Mouse (Mus musculus) lung, postnatal 0 days (tissue): ENCODE results near the gene Ero1lb.

Experiments used
- CTCF ChIP-seq: IDR thresholded peaks from 2 replicates; pipeline ENCODE4 v1.5.1; 2016; ENCODE audit warnings: antibody characterized with exemption, mild to moderate bottlenecking
- EP300 ChIP-seq: IDR thresholded peaks from 2 replicates; pipeline ENCODE4 v1.6.1; 2016; ENCODE audit warnings: antibody characterized with exemption, mild to moderate bottlenecking, control low read depth

DNA sequence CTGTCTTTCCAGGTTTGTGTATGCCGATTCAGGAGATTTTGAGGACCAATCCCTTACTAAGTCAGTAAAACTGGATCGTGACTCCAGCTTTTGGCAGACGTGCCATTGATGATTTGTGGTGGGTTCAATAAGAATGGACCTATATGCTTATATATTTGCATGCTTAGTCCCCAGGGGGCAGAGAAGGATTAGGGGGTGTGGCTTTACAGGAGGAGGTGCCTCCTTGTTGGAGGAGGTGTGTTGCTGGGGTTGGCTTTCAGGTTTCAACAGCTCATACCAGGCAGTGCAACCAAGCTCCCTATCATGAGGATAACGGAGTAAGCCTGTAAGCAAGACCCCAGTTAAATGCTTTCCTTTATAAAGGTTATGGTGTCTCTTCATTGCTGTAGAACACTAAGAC, 11.5 kb upstream of the Ero1lb start:
- TF ChIP-seq CTCF, result no peak
- TF ChIP-seq EP300, result no peak
